In the genomic region with DNA sequence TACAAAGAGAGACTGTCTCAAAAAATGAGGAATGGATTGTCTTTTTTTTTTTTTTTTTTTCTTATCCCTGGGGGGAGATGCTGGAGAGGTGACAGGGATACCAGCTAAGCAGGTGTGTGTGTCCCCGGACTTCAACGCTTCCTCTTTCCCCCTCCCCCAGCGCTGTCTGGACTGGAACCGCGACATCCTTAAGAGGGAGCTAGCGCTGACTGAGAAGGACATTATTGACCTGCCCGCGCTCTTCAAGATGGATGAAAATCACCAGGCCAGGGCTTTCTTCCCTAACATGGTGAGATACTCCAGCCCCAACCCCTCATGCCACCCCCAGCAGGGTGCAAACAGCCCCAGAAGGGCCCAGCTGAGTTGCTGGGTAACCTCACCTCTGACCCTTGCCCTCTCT, we compare ENCODE assay signal across 20 mouse cellular contexts. TPM values are rescaled to one million over a fixed set of nuclear protein-coding genes. Genes with fewer than 3 reads are reported as not detected.
DNase-seq lines count a peak whose midpoint lies in the region; ATAC-seq lines count a peak whose summit lies in the region.
"Had no signal": no experiment of that assay in that cellular context is flagged by ENCODE, and none has a peak within 500 bp of the region (broad histone marks: within the 10 kb centered on the region; RNA-seq: fewer than 3 reads in every experiment).

No protein-coding gene starts in this region.

- no peak for ATAC-seq in CD4-positive, CD25-positive, alpha-beta regulatory T cell, adult 4 months
- ATAC-seq in megakaryocyte-erythroid progenitor cell, adult 5-6 weeks (replicated peaks; ENCODE audit: low FRiP score, low TSS enrichment, poor library complexity, severe bottlenecking), result no peak
- ATAC-seq: activated CD4-positive, CD25-positive, alpha-beta regulatory T cell, adult 4 months; forebrain, embryonic 13.5 days; intestine, postnatal 0 days had no signal

- intact Hi-C loops in heart, postnatal 36 days (cut with DNase I), result no loop called here

- peak; percentile 26 for DNase-seq in CD4-positive, CD25-positive, alpha-beta regulatory T cell, adult 2 months (ENCODE audit: low read depth, low spot score)
- peak; percentile 68 for DNase-seq in thymus, postnatal 14 days
- DNase-seq in thymus, postnatal 10 days (ENCODE audit: low spot score in 2 of 2), result no peak
- peak; percentile 60 for DNase-seq in thymus, postnatal 25 days
- DNase-seq in heart, postnatal 36 days, result no peak
- DNase-seq: adrenal gland, adult 2 months; adrenal gland, postnatal 36 days; gastrocnemius, postnatal 14 days; heart, adult 11 months; layer of hippocampus, adult 9-11 months; liver; lung, adult 2 months; lung, postnatal 10 days; midbrain, embryonic 14.5 days; right cerebral cortex, postnatal 25 days had no signal

RNA-seq across cellular contexts. Expression of a gene that starts 12.0 kb away (rescaled TPM):
- polyA plus RNA-seq in CD4-positive, CD25-positive, alpha-beta regulatory T cell, adult 4 months (2017; shearing (Covaris generic)), result 100 to 1,000 TPM; 250 to 293 TPM
- total RNA-seq in heart, postnatal 36 days (2021), result 1,000 to 10,000 TPM; 1,261 to 1,268 TPM
- total RNA-seq in megakaryocyte-erythroid progenitor cell, adult 5-6 weeks (2014; fragmentation: Nextera tagmentation), result 154 and 177 TPM in 2 replicates
- total RNA-seq in megakaryocyte-erythroid progenitor cell, adult 5-6 weeks (2017), result 99.5 and 128 TPM in 2 replicates

RNA-seq across cellular contexts. Expression of a gene that starts 37.6 kb away (rescaled TPM):
- polyA plus RNA-seq in CD4-positive, CD25-positive, alpha-beta regulatory T cell, adult 4 months (2017; shearing (Covaris generic)), result 1 to 10 TPM; 4.0 to 5.9 TPM
- 10 to 100 TPM; 16.5 to 17.3 TPM for total RNA-seq in heart, postnatal 36 days (2021)
- total RNA-seq in megakaryocyte-erythroid progenitor cell, adult 5-6 weeks (2014; fragmentation: Nextera tagmentation), result 24.6 and 25.2 TPM in 2 replicates
- total RNA-seq in megakaryocyte-erythroid progenitor cell, adult 5-6 weeks (2017), result 20.4 and 28.7 TPM in 2 replicates

RNA-seq across cellular contexts. Expression of a gene that starts 42.9 kb away (rescaled TPM):
- 10 to 100 TPM; 11.4 to 13.8 TPM for polyA plus RNA-seq in CD4-positive, CD25-positive, alpha-beta regulatory T cell, adult 4 months (2017; shearing (Covaris generic))
- total RNA-seq in heart, postnatal 36 days (2021), result 1 to 10 TPM in 1 of 2 experiments, under 1 TPM in 1; 0.56 to 1.0 TPM
- total RNA-seq in megakaryocyte-erythroid progenitor cell, adult 5-6 weeks (2014; fragmentation: Nextera tagmentation), result 1.3 and 1.6 TPM in 2 replicates
- 2.9 and 3.8 TPM in 2 replicates for total RNA-seq in megakaryocyte-erythroid progenitor cell, adult 5-6 weeks (2017)

Comparison
In these comparisons a context has a peak if more than half of its experiments do, and no peak if none do; other contexts are left out.
1. DNase-seq: peak in CD4-positive, CD25-positive, alpha-beta regulatory T cell, adult 2 months (single experiment), thymus, postnatal 14 days (single experiment) and thymus, postnatal 25 days (single experiment); none in thymus, postnatal 10 days (0 of 2) and heart, postnatal 36 days (0 of 2).
2. RNA of a gene that starts 12.0 kb away (total RNA-seq): 1,261 to 1,268 TPM in heart, postnatal 36 days; 99.5 to 177 TPM in megakaryocyte-erythroid progenitor cell, adult 5-6 weeks; every median in the first group is over 4 times any median in the second.